Mouse (Mus musculus) liver (tissue): ENCODE data around the gene Aco2.

ENCODE experiments used
- DNase-seq: peaks from one replicate; pipeline ENCODE4 v3.0.0-alpha.2; 2020; ENCODE audit warnings: mixed read lengths

Gene Aco2

DNA sequence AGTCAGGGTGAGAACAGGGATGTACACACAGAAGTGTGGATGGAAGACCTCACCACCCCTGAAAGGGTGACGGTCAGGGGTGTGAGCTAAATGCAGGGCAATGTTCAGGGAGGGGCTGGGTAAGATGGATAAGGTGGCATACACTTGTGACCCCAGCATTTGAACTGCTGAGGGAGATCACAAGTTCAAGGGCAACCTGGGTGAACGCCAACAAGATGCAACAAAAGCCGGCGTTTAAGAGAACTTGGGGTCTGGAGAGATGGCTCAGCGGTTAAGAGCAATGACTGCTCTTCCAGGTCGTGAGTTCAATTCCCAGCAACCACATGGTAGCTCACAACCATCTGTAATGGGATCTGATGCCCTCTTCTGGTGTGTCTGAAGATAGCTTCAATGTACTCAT lies 82.6 kb downstream of the Aco2 start:
- DNase-seq, result no peak

DNA sequence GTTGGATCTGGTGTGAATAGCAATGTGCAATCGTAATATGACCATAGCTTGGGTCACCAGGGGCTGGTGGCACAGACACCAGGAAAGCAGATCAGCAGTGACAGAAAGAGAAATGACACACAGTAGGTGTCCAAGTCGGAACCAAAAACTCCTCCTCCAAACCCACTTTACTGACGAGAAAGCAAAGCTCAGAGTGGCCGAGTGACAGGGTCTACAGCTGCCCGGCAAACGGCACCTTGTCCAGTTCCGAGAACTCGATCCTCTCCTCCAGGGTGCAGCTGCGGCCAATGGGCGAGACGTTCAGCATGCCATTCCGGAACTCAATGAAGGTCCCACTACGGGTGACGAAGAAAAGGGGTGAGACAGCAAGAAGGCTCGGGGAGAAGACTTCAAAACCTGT lies 83.3 kb downstream of the Aco2 start:
- no peak for DNase-seq

DNA sequence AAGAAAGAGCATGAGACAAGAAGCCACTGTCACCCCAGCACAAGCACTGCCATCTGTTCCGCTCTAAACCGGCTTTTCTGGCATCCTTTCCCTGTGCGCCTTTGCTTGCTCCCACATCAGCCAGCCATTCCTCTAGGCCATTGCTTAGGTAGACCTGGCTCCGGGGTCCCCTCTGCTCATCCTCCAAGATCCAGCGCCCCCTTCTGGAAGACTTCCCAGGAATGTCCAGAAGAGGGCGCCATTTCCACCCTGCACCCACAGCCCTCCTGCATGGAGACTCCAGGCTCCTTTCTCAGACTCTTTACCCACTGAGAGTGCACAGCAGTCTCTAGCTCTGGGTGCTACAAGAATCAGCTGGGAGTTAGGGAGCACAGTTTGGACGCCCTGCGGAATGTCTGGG lies 84.3 kb downstream of the Aco2 start:
- peak; percentile 58 for DNase-seq

DNA sequence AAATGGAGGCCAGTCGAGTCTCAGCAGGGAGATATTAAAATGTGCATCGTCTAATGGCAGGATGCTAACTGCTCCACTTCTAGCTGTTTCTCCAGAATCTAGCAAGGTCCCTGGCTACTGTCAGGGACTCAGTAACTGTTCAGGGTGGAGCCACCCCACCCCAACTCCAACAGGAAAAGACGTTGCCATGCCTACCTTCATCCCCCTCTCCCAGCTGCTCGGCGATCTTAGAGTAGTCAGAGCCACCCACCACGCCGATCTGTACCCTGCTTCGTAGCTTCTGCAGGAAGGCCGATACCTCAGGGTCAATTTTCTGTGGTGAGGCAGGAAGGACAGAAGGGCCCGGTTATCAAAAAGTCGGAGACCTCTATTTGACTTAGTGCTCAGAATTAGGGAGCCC lies 85.5 kb downstream of the Aco2 start:
- DNase-seq, result no peak

DNA sequence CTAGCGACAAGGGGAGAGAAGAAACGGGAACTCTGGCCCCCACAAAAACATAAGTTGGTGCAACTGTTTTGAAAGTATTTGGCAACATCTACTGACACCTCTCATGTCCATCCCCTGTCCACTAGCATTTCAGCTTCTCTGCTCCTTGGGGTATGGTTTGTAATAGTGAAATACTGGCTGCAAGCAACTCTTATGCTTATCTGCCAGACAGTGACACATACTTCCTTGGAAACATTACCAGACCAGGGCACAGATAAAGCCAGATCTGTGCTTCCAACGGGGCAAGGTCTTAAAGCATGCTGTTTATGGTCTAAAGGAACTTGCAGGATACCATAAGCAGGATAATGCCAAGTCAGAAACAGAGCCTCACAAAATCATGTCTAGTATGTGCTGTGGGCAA lies 86.8 kb downstream of the Aco2 start:
- no peak for DNase-seq

DNA sequence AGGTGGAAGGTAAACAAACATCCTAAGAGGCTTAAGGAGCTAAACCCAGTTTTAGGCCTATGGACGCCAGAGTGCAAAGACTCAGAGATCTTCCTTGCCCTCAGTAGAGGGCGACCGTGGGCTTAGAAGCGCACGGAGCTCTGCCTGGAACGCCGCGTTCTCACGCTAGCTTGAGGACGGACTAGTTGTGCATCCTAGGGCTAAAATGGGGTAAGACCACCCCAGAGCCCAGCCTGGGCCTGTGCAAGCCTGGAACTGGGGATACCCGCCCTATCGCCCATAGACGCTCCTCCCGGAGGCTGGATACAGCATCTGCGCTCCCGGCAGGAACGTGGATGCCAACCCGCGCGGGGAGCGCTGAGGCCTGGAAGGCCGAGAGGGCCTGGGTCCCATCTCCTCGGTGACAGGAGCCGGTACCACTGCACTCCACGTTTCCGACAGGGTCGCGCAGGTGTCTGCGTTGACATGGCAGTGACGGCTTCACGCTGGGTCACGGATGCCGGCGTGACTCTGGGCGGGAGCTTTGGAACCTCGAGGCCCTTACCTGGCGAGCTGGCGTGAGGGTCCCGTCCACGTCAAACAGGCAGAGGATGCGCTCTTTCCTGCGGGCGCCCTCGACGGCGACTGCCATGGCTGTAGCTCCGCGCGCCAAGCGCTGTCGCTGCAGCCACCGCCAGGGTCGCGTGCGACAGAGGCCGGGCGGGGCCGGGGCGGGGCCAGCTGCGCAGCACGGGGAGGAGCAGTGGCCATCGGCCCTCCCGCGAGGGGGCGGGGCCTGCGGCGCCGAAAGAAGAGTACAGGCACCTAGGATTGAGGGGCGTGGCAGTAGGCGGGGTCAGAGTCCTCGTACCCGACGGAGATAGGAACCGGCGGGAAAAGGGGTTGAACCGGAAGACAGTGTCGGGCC lies 88.3 kb downstream of the Aco2 start, which contains the start of gene Pmm1:
TSS of gene Pmm1 (minus strand) at position 760 of the 907 bp plus-strand sequence.
- peak; percentile 100 for DNase-seq

DNA sequence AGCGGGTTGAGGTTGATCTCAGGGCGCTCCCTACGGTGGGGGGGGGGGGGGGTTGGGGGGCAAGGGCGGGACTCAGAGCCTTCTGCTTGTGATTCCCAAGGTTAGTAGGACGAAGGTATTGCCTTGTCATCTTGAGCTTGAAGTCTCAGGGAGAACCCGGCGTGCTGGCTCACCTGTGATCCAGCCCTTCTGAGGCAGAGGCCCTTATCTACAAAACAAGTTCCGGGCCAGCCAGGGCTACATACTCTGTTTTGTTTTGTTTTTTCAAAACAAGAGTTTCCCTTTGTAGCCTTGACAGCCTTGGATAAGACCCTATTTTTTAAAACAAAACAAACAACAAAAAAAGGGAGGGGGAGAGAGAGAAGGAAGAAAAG lies 89.0 kb downstream of the Aco2 start:
- no peak for DNase-seq

DNA sequence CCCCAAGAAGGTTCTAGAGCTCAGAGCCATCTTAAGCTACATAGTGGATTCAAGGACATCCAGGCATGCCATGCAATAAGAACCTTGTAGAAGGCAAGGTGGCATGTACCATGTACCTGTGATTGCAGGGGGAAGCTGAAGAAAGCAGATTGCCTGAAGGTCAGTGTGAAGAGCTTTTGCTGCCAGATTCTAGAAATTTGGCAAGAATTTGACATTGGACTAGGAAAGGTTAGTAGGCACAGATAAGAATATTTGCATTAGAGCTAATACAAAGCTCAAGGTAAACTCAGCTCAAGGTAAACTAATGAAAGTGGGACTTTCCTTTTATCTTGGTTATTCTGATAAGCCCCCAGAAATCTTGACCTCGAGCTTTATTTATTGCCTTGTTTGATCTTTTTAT lies 92.2 kb downstream of the Aco2 start:
- DNase-seq, result no peak
